Mouse (Mus musculus) embryonic facial prominence, embryonic 15.5 days (tissue): ENCODE data around the gene Slc29a1. TPM values are rescaled to one million over a fixed set of nuclear protein-coding genes. Genes with fewer than 3 reads are reported as not detected.

ENCODE experiments used
- ATAC-seq: fragments of 200-750 bp; cut with Nextera tagmentation; 2 replicates; pipeline ENCODE4 v1.8.0; 2017; ENCODE audit warnings: low read depth, moderate TSS enrichment; ENCODE audit not compliant: insufficient number of reproducible peaks, low FRiP score, low TSS enrichment
- H3K27ac ChIP-seq: fragments of 300-500 bp; sonication (generic); replicated peaks from 2 replicates; pipeline ENCODE4 v1.5.1; 2015; ENCODE audit warnings: mild to moderate bottlenecking, inconsistent platforms
- H3K27me3 ChIP-seq: fragments of 300-500 bp; sonication (generic); 2 replicates; pipeline ENCODE4 v1.6.1; 2015; ENCODE audit warnings: inconsistent platforms
- H3K36me3 ChIP-seq: fragments of 300-500 bp; sonication (generic); 2 replicates; pipeline ENCODE4 v1.6.1; 2015; ENCODE audit warnings: mild to moderate bottlenecking, inconsistent platforms
- H3K4me1 ChIP-seq: fragments of 300-500 bp; sonication (generic); 2 replicates; pipeline ENCODE4 v1.6.1; 2015; ENCODE audit warnings: inconsistent platforms
- H3K4me2 ChIP-seq: fragments of 300-500 bp; sonication (generic); replicated peaks from 2 replicates; pipeline ENCODE4 v1.6.1; 2015; ENCODE audit warnings: mild to moderate bottlenecking, inconsistent platforms
- H3K4me3 ChIP-seq: fragments of 300-500 bp; sonication (generic); replicated peaks from 2 replicates; pipeline ENCODE4 v1.5.1; 2015; ENCODE audit warnings: mild to moderate bottlenecking, inconsistent platforms
- H3K9ac ChIP-seq: fragments of 300-500 bp; sonication (generic); 2 replicates; pipeline ENCODE4 v1.6.1; 2015; ENCODE audit warnings: inconsistent platforms
- H3K9me3 ChIP-seq: fragments of 300-500 bp; sonication (generic); replicated peaks from 2 replicates; pipeline ENCODE4 v1.6.1; 2016; ENCODE audit warnings: inconsistent platforms
- WGBS: fragments of 180-500 bp; shearing (Covaris S2); methylation state at CpG from one replicate; pipeline ENCODE4 v1.1.7; 2015; 5-methylcytosine and 5-hydroxymethylcytosine counted together
- polyA plus RNA-seq: library from polyadenylated mRNA; unstranded; fragments of >200 nt; fragmentation: Nextera tagmentation; extraction: Ambion mirVana; gene quantifications from 2 replicates; pipeline ENCODE4 v1.2.1, GENCODE M21; 2015

Gene Slc29a1
- polyA plus RNA-seq, 1 experiment from 2014 or later = 92.7 TPM

DNA sequence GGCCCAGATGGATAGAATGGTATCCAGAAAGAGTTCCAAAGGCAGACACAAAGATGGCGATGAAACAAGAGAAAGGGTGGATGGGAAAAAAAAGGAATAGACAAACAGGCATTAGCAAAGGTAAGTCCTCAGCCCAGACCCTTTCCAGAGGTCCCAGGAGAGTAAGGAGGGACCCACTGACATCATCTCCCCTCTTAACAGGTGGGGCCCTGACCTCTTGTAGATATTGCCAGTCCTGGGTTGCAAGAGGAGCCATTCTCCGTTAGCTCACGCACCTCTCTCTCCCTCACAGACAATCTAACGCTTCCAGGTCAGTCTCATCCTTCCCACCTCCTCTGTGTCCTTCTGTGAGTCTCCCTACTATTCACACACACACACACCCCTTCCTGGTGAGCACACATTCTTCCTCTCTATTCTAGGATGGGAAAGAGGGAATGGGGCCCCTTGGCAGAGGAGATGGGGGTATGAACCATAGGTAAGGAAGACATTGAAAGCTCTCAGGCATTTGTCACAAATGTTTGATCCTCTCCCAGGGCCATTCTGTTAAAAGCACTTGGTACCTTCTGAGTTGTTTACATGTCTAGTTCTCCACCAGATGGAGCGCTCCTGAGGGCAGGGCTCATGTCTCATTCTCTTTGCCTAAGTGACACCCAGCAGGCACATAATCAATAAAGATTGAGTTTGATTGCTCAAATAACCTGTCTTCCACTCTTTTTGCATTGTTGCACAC is 51.8 kb downstream of the Slc29a1 start:
- H3K4me2 ChIP-seq = no peak overlapping the region
- H3K27me3 ChIP-seq = peaks cover 62% of the 10 kb centered on the region
- no peak for ATAC-seq
- H3K36me3 ChIP-seq = no peaks in the 10 kb centered on the region
- no peaks in the 10 kb centered on the region for H3K9me3 ChIP-seq
- peaks cover 31% of the 10 kb centered on the region for H3K4me1 ChIP-seq
- no peak overlapping the region for H3K4me3 ChIP-seq
- WGBS = 83% methylated on average over 5 of the region's 5 CpGs
- H3K27ac ChIP-seq = no peak overlapping the region
- H3K9ac ChIP-seq = no peak overlapping the region

DNA sequence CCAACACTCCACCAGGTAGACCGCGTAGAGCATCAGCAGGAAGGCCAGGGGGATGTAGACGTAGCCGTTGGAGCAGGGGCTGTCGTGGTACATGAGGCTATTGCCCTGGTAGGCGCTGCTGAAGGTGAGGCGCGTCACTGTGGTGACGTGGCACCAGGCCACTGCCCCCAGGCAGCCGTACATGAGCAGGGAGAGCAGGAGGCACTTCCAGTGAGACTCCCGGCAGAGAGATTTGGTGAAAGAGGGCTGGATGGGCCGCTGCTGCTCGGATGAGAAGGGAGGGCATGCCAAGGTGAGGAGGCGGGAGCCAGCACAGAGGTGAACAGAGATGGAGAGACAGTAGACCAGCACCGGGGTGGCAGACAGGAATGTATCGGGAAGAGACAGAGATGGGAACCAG is 52.5 kb downstream of the Slc29a1 start:
- Histone ChIP-seq H3K9me3 (no peaks in the 10 kb centered on the region), H3K4me1 (peaks cover 31% of the 10 kb centered on the region), H3K27me3 (peaks cover 64% of the 10 kb centered on the region), H3K4me2 (no peak overlapping the region), H3K4me3 (no peak overlapping the region), H3K27ac (no peak overlapping the region), H3K9ac (no peak overlapping the region), H3K36me3 (no peaks in the 10 kb centered on the region)
- no peak for ATAC-seq
- 75% methylated on average over 16 of the region's 16 CpGs for WGBS

DNA sequence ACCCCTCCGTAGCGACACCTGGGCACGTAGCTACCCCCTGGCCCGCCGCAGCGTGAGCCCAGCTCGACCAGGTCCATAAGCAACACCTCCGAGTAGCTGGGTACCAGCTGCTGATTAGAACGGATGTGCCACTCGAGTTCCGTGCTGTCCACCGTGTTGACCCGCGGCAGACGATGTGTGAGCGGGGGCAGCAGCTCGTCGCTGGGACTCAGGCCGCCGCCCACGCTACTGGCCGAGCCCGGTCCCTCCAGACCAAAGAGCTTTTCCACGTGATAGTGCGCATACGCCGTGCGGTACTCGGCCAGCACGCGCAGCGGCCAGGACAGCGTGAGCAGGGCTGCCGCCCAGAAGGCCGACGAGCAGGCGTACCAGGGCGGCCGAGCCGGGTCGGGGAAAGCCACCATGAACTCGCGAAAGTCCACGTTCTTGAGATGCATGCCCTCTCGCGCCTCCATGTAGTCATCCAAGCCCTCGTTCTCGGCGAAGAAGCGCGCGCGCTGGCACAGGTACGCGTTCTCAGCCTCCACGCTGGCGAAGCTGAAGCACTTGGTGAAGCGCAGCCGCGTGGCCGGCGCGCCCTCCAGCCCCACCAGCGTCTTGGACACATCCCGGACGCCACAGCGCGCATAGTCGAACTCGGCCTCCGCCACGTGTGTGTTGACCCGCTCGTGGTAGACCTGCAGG is 54.0 kb downstream of the Slc29a1 start:
- WGBS = 31% methylated on average over 74 of the region's 74 CpGs
- no peak for ATAC-seq

DNA sequence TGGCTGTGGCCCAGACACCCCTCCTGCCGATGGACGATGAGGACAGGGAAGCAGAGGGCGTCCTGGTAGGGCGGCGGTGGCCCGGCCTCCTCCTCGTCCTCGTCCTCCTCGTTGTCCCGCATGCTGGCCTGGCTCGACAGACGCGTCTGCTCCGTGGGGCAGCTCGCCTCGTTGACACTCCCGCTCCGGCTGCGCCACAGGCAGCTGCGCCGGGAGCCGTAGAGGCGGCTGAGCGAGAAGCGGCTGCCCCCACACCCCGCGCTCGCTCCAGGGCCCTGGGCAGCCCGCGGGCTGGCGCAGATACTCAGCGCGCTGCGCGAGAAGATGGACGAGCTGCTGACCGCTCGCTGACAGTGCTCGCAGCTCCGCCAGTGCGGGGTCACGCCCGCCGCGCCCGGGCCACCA is 54.5 kb downstream of the Slc29a1 start:
- WGBS = 34% methylated on average over 46 of the region's 46 CpGs
- Histone ChIP-seq H3K27me3 (peaks cover 63% of the 10 kb centered on the region), H3K9ac (no peak overlapping the region)

More for the DNA sequence above, 54.0 kb downstream of the Slc29a1 start:
- peaks cover 31% of the 10 kb centered on the region for H3K4me1 ChIP-seq
- no peaks in the 10 kb centered on the region for H3K9me3 ChIP-seq
- H3K27ac ChIP-seq = no peak overlapping the region
- no peak overlapping the region for H3K9ac ChIP-seq
- H3K4me3 ChIP-seq = peak overlapping the region; percentile 17
- H3K27me3 ChIP-seq = peaks cover 63% of the 10 kb centered on the region
- peak overlapping the region; percentile 37; the same call in 1 of the 2 replicates for H3K4me2 ChIP-seq
- H3K36me3 ChIP-seq = no peaks in the 10 kb centered on the region

DNA sequence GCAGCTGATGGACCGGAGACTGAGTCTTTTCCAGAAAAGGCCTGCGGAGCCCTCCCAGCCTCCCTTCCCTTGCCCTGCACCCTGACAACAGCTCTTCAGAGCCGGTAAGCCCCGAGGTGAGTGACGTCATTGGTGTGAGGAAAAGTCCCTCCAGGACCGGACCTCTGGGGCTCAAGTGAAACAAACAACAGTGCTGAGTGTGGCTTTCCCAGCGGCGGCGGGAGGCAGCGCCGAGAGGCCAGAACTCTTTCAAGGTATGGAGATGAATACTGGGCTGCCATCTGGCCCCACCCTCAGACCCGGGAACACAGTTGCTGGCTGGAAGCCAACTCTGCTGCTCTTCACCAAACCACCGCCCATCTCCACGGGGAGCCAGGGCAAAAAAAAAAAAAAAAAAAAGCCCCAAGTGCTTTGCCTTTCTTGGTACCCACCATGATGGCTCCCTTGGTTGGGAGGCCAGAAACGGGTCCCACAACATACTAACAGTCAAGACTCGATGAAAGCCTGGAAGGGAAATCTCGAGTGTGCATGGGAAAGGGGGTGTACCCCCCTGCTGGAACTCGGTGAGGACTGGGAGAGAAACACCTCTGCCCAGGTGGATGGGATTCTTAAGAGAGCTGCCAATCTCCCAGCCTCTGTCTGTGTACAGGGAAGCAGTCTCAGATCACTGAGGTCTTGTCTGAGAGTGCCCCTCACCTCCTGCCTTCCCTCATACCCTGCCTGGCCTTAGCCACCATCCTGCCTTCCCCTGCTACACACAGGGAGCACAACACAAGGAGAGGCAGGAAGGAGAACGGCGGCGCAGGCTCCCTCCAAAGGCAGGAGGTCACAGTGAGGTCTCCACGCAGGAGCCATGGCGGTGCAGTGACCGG is 55.2 kb downstream of the Slc29a1 start:
- 21% methylated on average over 24 of the region's 24 CpGs for WGBS

More for the DNA sequence above, 54.5 kb downstream of the Slc29a1 start:
- Histone ChIP-seq H3K36me3 (no peaks in the 10 kb centered on the region), H3K4me2 (peak overlapping the region; percentile 37; the same call in 1 of the 2 replicates), H3K4me1 (peaks cover 30% of the 10 kb centered on the region), H3K9me3 (no peaks in the 10 kb centered on the region), H3K27ac (no peak overlapping the region), H3K4me3 (peak overlapping the region; percentile 17)
- ATAC-seq = no peak

DNA sequence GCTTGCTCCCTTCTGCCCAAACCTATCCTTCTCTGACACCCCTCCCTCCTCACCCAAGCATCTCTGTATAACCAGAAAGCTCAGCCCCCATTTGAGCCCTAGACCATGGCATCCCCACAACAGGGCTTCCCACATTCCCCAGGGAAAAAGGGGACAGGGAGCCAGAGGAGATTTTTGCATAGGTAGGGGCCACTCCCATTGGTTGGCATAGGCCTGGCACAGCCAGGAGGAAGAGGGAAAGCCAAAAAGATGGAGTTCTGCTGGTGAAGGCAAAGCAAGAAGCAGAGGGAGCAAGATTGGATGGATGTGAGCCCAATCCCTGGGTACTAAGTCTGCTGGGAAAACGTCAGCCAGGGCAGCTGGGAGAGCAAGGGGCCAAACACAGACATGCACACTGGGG is 56.3 kb downstream of the Slc29a1 start:
- Histone ChIP-seq H3K9ac (no peak overlapping the region), H3K4me3 (no peak overlapping the region), H3K36me3 (no peaks in the 10 kb centered on the region), H3K27ac (no peak overlapping the region), H3K9me3 (no peaks in the 10 kb centered on the region), H3K4me1 (peaks cover 22% of the 10 kb centered on the region), H3K27me3 (peaks cover 78% of the 10 kb centered on the region), H3K4me2 (no peak overlapping the region)
- WGBS = 43% methylated on average over 1 of the region's 1 CpGs
- ATAC-seq = no peak

More for the DNA sequence above, 55.2 kb downstream of the Slc29a1 start:
- peak overlapping the region; percentile 17; the same call in 1 of the 2 replicates for H3K4me3 ChIP-seq
- no peak overlapping the region for H3K27ac ChIP-seq
- 0 out of 2 replicates have a peak overlapping the region, but pooled peaks have one; percentile 37 for H3K4me2 ChIP-seq
- H3K4me1 ChIP-seq = peaks cover 27% of the 10 kb centered on the region
- H3K9ac ChIP-seq = no peak overlapping the region
- peak; percentile 35; the same call in 1 of the 2 replicates for ATAC-seq
- no peaks in the 10 kb centered on the region for H3K36me3 ChIP-seq
- H3K9me3 ChIP-seq = no peaks in the 10 kb centered on the region
- H3K27me3 ChIP-seq = peaks cover 69% of the 10 kb centered on the region

DNA sequence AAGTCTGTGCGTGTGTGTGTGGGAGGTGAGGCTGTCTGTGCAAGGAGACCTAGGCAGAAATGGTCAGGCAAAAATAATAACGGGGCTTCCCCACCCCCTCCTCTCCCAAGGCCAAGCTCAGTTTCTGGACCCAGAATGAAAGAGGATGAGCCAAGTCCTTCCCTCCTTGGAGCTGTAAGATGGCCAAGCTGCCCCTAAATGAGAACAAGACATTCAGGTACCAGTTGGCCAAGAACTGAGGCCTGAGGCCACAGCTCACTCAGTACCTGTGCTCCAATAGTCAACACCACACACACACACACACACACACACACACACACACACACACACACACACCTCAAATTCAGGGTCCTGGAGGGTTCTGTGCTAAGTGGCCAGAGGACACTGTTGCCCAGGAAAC is 56.7 kb downstream of the Slc29a1 start:
- peaks cover 22% of the 10 kb centered on the region for H3K4me1 ChIP-seq
- no peaks in the 10 kb centered on the region for H3K9me3 ChIP-seq
- H3K4me3 ChIP-seq = no peak overlapping the region
- WGBS = 74% methylated on average over 2 of the region's 2 CpGs
- no peak overlapping the region for H3K27ac ChIP-seq
- peaks cover 78% of the 10 kb centered on the region for H3K27me3 ChIP-seq
- ATAC-seq = no peak
- H3K36me3 ChIP-seq = no peaks in the 10 kb centered on the region
- H3K9ac ChIP-seq = no peak overlapping the region
- H3K4me2 ChIP-seq = no peak overlapping the region

DNA sequence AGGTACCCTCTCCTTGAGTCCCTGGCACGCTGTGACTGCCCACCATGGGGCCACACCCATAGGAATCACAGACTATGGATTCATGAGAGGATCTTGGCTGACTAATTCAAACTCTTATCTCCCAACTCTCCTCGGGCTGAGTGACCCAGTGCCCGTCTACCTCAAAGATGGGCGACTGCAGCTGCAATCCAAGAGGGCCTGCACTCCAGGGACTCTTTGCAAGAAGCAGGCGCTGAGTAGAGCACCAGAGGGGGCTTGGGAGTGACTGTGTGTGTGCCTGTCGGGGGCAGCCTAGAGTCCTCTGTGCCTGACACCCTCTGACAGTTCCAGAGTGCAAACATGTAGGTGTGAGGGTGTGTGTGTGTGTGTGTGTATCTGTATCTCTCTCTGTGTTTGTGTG is 57.3 kb downstream of the Slc29a1 start:
- WGBS = 31% methylated on average over 6 of the region's 6 CpGs
- Histone ChIP-seq H3K27me3 (peaks cover 72% of the 10 kb centered on the region), H3K27ac (no peak overlapping the region), H3K36me3 (no peaks in the 10 kb centered on the region), H3K4me3 (no peak overlapping the region), H3K9ac (no peak overlapping the region), H3K4me1 (peaks cover 22% of the 10 kb centered on the region), H3K9me3 (no peaks in the 10 kb centered on the region), H3K4me2 (no peak overlapping the region)
- no peak for ATAC-seq

DNA sequence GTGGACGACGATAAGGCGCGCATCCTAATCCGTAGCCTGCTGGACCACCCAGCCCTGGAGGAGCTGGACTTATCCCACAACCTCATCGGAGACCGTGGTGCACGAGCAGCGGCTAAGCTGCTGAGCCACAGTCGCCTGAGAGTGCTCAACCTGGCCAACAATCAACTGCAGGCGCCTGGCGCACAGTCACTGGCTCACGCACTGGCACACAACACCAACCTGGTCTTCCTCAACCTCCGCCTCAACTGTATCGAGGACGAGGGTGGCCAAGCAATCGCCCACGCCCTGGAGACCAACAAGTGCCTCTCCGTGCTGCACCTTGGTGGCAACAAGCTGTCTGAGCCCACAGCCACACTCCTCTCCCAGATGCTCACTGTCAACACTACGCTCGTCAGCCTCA is 59.7 kb downstream of the Slc29a1 start:
- H3K9me3 ChIP-seq = no peaks in the 10 kb centered on the region
- H3K9ac ChIP-seq = no peak overlapping the region
- WGBS = 78% methylated on average over 21 of the region's 21 CpGs
- H3K36me3 ChIP-seq = no peaks in the 10 kb centered on the region
- no peak overlapping the region for H3K27ac ChIP-seq
- H3K4me3 ChIP-seq = no peak overlapping the region
- peaks cover 9% of the 10 kb centered on the region for H3K4me1 ChIP-seq
- H3K4me2 ChIP-seq = no peak overlapping the region
- no peak for ATAC-seq
- peaks cover 69% of the 10 kb centered on the region for H3K27me3 ChIP-seq

DNA sequence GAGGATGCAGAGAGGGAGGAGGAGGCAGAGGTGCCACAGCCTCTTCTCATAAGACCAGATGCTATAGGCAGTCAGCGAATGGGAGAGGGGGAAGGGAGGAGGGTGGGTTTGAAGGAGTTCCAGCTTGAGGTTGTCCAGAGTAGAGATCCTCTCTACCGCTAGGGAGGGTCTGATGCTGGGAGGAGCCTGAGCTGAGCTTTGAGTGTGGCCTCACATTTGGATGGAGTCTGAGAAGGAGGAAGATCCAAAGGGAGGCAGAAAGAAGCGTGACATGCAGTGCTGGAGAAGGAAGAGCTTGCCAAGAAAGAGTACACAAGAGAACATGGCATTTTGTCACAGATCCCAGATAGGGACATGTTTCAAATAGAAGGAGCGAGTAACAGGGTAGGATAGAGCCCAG is 61.0 kb downstream of the Slc29a1 start:
- H3K27ac ChIP-seq = no peak overlapping the region
- no peak overlapping the region for H3K9ac ChIP-seq
- no peak overlapping the region for H3K4me2 ChIP-seq
- H3K4me3 ChIP-seq = no peak overlapping the region
- no peaks in the 10 kb centered on the region for H3K9me3 ChIP-seq
- H3K36me3 ChIP-seq = no peaks in the 10 kb centered on the region
- H3K4me1 ChIP-seq = no peaks in the 10 kb centered on the region
- H3K27me3 ChIP-seq = peaks cover 66% of the 10 kb centered on the region
- no peak for ATAC-seq
- 60% methylated on average over 4 of the region's 4 CpGs for WGBS

DNA sequence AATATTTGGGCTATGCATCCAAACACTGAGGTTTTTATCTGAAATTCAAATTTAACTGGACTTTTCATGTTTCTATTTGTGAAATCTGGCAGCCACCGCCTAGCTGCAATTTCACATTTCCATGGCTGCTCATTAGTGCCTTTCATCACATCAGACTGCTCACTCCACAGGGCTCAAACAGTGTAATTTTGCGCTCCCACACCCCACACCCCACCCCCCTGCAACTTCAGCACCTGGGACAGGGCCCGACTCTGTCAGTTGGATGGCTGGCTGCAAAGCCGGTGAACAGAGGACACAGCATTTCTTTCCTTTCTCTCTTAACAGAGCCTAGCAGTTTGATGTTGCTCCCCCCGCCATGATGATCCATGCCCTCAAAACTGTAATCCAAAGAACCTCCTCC is 63.1 kb downstream of the Slc29a1 start:
- no peak overlapping the region for H3K4me3 ChIP-seq

More for the DNA sequence above, 63.1 kb downstream of the Slc29a1 start:
- peaks cover 71% of the 10 kb centered on the region for H3K27me3 ChIP-seq
- H3K27ac ChIP-seq = no peak overlapping the region
- no peak for ATAC-seq
- H3K9me3 ChIP-seq = no peaks in the 10 kb centered on the region
- no peak overlapping the region for H3K9ac ChIP-seq
- no peaks in the 10 kb centered on the region for H3K4me1 ChIP-seq
- no peaks in the 10 kb centered on the region for H3K36me3 ChIP-seq
- WGBS = 6% methylated on average over 5 of the region's 5 CpGs
- H3K4me2 ChIP-seq = no peak overlapping the region
